Mouse (Mus musculus): ENCODE measurements around the gene Camk1.

- TF ChIP-seq CTCF (IDR thresholded peaks at IDR 0.05; ENCODE audit: borderline replicate concordance, control insufficient read depth, extremely low read depth, insufficient read depth, low read length, poor library complexity) (no peak), POLR2A (IDR thresholded peaks at IDR 0.05; ENCODE audit: control insufficient read depth, extremely low read depth, insufficient read depth, low read length, poor library complexity) (no peak)
Measured at GRCm38 (mm10) chr6:113368124-113368523, 24.3 kb upstream of the Camk1 start.

Data from thymus, adult 2 months (tissue).